Mouse (Mus musculus) retina, postnatal 7 days (tissue): ENCODE results near the gene Dennd2d.
A peak's percentile ranks its signal among the peaks of the same experiment; 100 is the strongest.

ENCODE experiments used
- DNase-seq: peaks from one replicate; pipeline ENCODE4 v3.0.0-alpha.2; 2012; ENCODE audit warnings: low read depth, low spot score

The Dennd2d gene

GRCm38 (mm10) chr3:106496045-106496721, 14.0 kb downstream of the Dennd2d start:
- DNase-seq = no peak

GRCm38 (mm10) chr3:106496996-106497395, 14.8 kb downstream of the Dennd2d start:
- DNase-seq = no peak

- no peak for DNase-seq
These were observed 18.3 kb downstream of the Dennd2d start for GRCm38 (mm10) chr3:106500510-106500909.

- DNase-seq = no peak
These were observed 20.7 kb downstream of the Dennd2d start for GRCm38 (mm10) chr3:106502892-106503291.

- no peak for DNase-seq
These were observed 28.5 kb downstream of the Dennd2d start for GRCm38 (mm10) chr3:106510669-106511068.

- no peak for DNase-seq
These were observed 32.8 kb downstream of the Dennd2d start for GRCm38 (mm10) chr3:106515016-106515415.

- DNase-seq = no peak
These were observed 40.5 kb downstream of the Dennd2d start for GRCm38 (mm10) chr3:106522730-106523129.

- DNase-seq = no peak
These were observed 44.2 kb downstream of the Dennd2d start for GRCm38 (mm10) chr3:106526411-106526810.

- DNase-seq = no peak
These were observed 45.8 kb downstream of the Dennd2d start for GRCm38 (mm10) chr3:106528032-106528431.

- DNase-seq = no peak
These were observed 51.1 kb downstream of the Dennd2d start for GRCm38 (mm10) chr3:106533277-106533676.

GRCm38 (mm10) chr3:106544721-106545316, 62.6 kb downstream of the Dennd2d start:
- DNase-seq = no peak

- DNase-seq = peak; percentile 90
These were observed 65.1 kb downstream of the Dennd2d start, which contains the start of the genes Dram2 and Cept1 for GRCm38 (mm10) chr3:106547171-106547923. Gene Dram2 (plus strand): TSS chr3:106547798. Gene Cept1 (minus strand): TSS chr3:106547802.

- DNase-seq = peak; percentile 11
These were observed 65.8 kb downstream of the Dennd2d start for GRCm38 (mm10) chr3:106547924-106548539.

- DNase-seq = no peak
These were observed 66.8 kb downstream of the Dennd2d start for GRCm38 (mm10) chr3:106548971-106549370.
